Mouse (Mus musculus) embryonic facial prominence, embryonic 14.5 days (tissue): Measurements from ENCODE around the gene Nr1i3. TPM values are rescaled to one million over a fixed set of nuclear protein-coding genes. Genes with fewer than 3 reads are reported as not detected.
A peak's percentile ranks its signal among the peaks of the same experiment; 100 is the strongest.

Experiments
- ATAC-seq: fragments of 200-750 bp; cut with Nextera tagmentation; 2 replicates; pipeline ENCODE4 v1.8.0; 2017; ENCODE audit warnings: low read depth, moderate number of reproducible peaks, moderate TSS enrichment
- DNase-seq: peaks from one replicate; pipeline ENCODE4 v3.0.0-alpha.2; 2015; ENCODE audit warnings: low spot score
- H3K27ac ChIP-seq: fragments of 300-500 bp; sonication (generic); replicated peaks from 2 replicates; pipeline ENCODE4 v1.5.1; 2014; ENCODE audit warnings: low read depth, mild to moderate bottlenecking, low read length, moderate library complexity
- H3K27me3 ChIP-seq: fragments of 300-500 bp; sonication (generic); replicated peaks from 2 replicates; pipeline ENCODE4 v1.6.1; 2014; ENCODE audit warnings: low read length; ENCODE audit not compliant: control insufficient read depth, insufficient read depth
- H3K36me3 ChIP-seq: fragments of 300-500 bp; sonication (generic); 2 replicates; pipeline ENCODE4 v1.6.1; 2014; ENCODE audit warnings: low read length, mixed read lengths; ENCODE audit not compliant: control insufficient read depth, insufficient read depth
- H3K4me1 ChIP-seq: fragments of 300-500 bp; sonication (generic); 2 replicates; pipeline ENCODE4 v1.6.1; 2014; ENCODE audit warnings: antibody characterized with exemption, low read length; ENCODE audit not compliant: control insufficient read depth, insufficient read depth
- H3K4me2 ChIP-seq: fragments of 300-500 bp; sonication (generic); 2 replicates; pipeline ENCODE4 v1.6.1; 2014; ENCODE audit warnings: low read depth, mild to moderate bottlenecking, low read length, moderate library complexity, mixed read lengths
- H3K4me3 ChIP-seq: fragments of 300-500 bp; sonication (generic); 2 replicates; pipeline ENCODE4 v1.5.1; 2014; ENCODE audit warnings: low read depth, mild to moderate bottlenecking, low read length
- H3K9ac ChIP-seq: fragments of 300-500 bp; sonication (generic); 2 replicates; pipeline ENCODE4 v1.6.1; 2014; ENCODE audit warnings: low read depth, mild to moderate bottlenecking, low read length, moderate library complexity, mixed read lengths
- H3K9me3 ChIP-seq: fragments of 300-500 bp; sonication (generic); 2 replicates; pipeline ENCODE4 v1.6.1; 2016; ENCODE audit warnings: low read length; ENCODE audit not compliant: control insufficient read depth
- WGBS: fragments of 180-500 bp; shearing (Covaris S2); extraction: QIAGEN DNeasy Blood & Tissue Kit; methylation state at CpG from one replicate; pipeline ENCODE4 v1.1.7; 2014; 5-methylcytosine and 5-hydroxymethylcytosine counted together
- polyA plus RNA-seq: library from polyadenylated mRNA; unstranded; fragments of >200 nt; fragmentation: Nextera tagmentation; extraction: Ambion mirVana; gene quantifications from 2 replicates; pipeline ENCODE4 v1.2.1, GENCODE M21; 2014

Gene Nr1i3
- polyA plus RNA-seq, 1 experiment from 2014 or later, result 0.15 TPM

DNA sequence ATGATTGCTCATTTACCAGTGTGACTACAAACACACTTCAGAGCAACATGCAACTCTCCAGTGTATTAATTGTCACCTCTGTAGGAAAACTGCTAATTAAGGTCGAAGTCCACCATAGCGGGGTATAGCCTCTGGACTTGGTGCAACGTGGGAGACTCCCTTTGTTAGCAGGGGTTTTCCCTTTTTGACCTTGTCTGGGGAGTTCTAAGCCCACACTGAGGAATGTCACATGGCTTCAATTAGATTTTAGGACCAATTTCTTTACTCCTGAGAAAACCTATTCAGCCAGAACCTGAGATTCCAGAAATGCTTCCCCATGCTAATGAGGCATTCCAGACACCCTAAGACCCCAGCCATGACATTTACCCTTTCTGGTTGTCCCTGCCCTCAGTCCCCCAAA lies 16.4 kb downstream of the Nr1i3 start:
- Histone ChIP-seq H3K36me3 (peaks cover 21% of the 10 kb centered on the region), H3K4me1 (no peaks in the 10 kb centered on the region), H3K9ac (no peak overlapping the region), H3K4me2 (no peak overlapping the region), H3K4me3 (no peak overlapping the region), H3K27ac (no peak overlapping the region), H3K9me3 (no peaks in the 10 kb centered on the region), H3K27me3 (no peaks in the 10 kb centered on the region)
- no peak for ATAC-seq
- 46% methylated on average over 3 of the region's 3 CpGs for WGBS
- no peak for DNase-seq

DNA sequence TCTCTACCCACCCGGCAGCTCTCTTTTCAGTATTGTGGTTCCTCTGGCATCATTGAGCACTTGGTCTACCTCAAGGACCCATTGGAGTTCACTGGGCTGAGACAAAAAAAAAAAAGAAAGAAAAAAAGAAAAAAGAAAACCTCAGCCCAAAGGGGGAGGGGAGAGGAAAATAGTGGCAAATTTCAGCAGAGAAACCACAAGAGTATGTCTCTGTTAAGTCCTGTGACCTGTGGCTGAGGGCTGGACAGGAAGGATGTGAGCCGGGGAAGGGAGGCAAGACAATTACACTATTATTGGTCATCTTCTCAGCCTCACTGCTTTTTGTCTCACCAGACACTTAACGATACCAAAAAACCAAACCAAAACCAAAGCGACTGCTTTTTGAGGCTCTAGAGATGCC lies 18.1 kb downstream of the Nr1i3 start:
- Histone ChIP-seq H3K4me1 (no peaks in the 10 kb centered on the region), H3K4me2 (no peak overlapping the region), H3K27ac (no peak overlapping the region), H3K36me3 (peaks cover 38% of the 10 kb centered on the region), H3K4me3 (no peak overlapping the region), H3K27me3 (no peaks in the 10 kb centered on the region), H3K9me3 (no peaks in the 10 kb centered on the region), H3K9ac (no peak overlapping the region)
- DNase-seq, result no peak
- WGBS, result 57% methylated on average over 4 of the region's 4 CpGs
- no peak for ATAC-seq

DNA sequence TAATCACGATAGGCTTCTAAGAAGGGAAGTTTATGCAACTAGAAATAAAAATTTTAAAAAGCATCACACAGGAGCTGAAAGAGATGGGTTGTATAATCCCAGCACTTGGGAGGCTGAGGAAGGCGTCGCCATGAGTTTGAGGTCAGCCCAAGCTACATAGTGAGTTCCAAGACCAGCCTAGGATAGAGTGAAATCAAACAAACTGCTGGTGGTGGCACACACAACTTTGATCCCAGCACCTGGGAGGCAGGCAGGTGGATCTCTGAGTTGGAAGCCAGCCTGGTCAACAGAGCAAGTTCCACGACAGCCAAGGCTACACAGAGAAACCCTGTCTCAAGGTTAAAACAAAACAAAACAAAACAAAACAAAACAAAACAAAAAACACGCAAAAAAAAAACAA lies 18.6 kb downstream of the Nr1i3 start:
- no peak for ATAC-seq
- DNase-seq, result no peak
- no peaks in the 10 kb centered on the region for H3K9me3 ChIP-seq
- H3K9ac ChIP-seq, result no peak overlapping the region
- WGBS, result 78% methylated on average over 5 of the region's 5 CpGs
- no peak overlapping the region for H3K27ac ChIP-seq
- no peaks in the 10 kb centered on the region for H3K4me1 ChIP-seq
- no peaks in the 10 kb centered on the region for H3K27me3 ChIP-seq
- H3K4me2 ChIP-seq, result no peak overlapping the region
- peaks cover 42% of the 10 kb centered on the region for H3K36me3 ChIP-seq
- no peak overlapping the region for H3K4me3 ChIP-seq

DNA sequence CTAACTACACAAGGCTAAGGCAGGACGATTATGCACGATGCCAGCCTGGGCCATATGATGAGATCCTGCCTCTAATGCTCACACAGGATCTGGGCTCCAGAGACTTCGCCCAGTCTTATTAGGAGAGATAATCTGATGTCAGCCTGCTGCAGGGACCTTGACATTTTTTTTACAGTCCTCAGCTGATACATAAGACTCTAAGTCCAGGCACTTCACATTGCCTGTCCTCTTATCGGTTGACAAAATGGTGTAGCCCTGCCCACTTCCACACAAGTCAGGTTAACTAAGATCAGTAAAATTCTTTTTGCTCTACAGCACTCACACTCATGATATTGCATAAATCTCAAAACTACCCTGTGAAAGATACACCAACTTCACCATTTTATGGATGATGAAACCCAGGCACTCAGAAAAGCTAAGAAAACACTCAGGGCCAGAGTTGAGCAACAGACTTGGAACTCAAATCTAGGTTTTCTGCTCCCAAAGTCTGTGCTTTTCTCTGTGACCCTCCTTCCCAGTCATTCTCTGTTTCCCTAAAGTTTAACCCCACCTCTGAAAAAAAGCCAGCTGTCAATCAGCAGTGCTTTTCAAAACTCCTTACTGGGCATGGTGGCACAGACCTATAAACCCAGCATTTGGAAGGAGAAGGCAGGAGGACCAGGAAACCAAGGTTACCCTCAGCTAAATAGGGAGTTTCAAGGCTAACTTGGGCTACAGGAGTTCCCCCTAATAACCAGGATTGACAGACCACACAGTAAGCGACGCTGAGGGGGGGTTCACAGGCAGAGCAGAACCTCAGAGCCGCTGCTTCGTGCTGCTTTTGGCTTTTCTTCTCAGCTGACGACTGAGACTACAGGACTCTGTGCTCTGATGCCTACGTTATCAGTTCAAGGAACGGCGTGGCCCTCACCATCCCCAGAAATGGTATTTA lies 19.3 kb downstream of the Nr1i3 start:
- no peaks in the 10 kb centered on the region for H3K9me3 ChIP-seq
- no peaks in the 10 kb centered on the region for H3K4me1 ChIP-seq
- H3K9ac ChIP-seq, result no peak overlapping the region
- peaks cover 49% of the 10 kb centered on the region for H3K36me3 ChIP-seq
- no peak for ATAC-seq
- H3K4me3 ChIP-seq, result no peak overlapping the region
- 86% methylated on average over 12 of the region's 12 CpGs for WGBS
- no peak overlapping the region for H3K27ac ChIP-seq
- no peak overlapping the region for H3K4me2 ChIP-seq
- DNase-seq, result no peak
- H3K27me3 ChIP-seq, result no peaks in the 10 kb centered on the region

DNA sequence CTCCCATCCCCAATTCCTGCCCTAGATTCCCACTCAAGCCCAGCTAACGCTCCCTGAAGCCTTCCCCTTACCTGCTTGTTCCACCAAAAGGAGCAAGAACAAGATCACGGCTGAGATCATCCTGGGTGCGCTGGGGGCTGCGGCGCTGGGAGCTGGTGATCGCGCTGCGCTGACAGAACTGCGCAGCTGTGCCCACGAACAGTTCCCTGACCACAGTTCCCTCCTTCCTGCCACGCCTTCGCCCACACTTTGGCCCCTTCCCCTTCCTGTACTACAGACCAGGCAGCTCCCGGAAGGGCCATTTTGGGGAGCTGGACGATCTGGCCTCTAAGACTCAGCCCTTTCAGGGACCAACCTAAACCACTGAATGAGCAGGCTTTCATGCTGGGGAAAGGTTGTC lies 20.4 kb downstream of the Nr1i3 start, which contains the start of gene Fcer1g:
Gene Fcer1g, minus strand, starts transcription at position 240 of the 400 bp plus-strand sequence.
- 91% methylated on average over 14 of the region's 14 CpGs for WGBS
- ATAC-seq (no peak), DNase-seq (no peak)
- Histone ChIP-seq H3K9me3 (no peaks in the 10 kb centered on the region), H3K27ac (no peak within 1 kb of the TSS), H3K4me3 (no peak within 1 kb of the TSS), H3K9ac (no peak within 1 kb of the TSS), H3K36me3 (peaks cover 60% of the 10 kb centered on the region), H3K4me2 (no peak within 1 kb of the TSS), H3K27me3 (no peaks in the 10 kb centered on the region), H3K4me1 (no peaks in the 10 kb centered on the region)

DNA sequence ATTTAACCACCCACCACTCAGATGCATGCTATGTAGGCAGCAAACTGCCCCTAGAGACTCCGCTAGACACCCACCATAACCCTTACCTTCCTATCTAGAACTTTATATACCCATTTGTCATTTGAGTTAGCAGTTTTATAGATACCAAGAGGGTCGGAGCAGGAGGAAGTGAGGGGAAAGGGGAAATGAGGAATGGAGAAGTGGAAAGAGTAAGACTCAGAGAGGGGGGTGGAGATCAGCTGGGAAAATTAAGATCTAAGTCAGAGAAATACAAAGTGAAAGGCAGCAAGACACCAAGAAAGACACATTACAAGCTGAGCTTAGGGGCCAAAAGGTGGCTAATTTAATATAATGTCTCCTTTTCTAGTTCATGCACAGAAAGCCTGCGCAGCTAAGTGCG lies 20.8 kb downstream of the Nr1i3 start:
- no peak overlapping the region for H3K4me3 ChIP-seq
- no peaks in the 10 kb centered on the region for H3K4me1 ChIP-seq
- DNase-seq, result no peak
- H3K9ac ChIP-seq, result no peak overlapping the region
- peaks cover 64% of the 10 kb centered on the region for H3K36me3 ChIP-seq
- H3K27me3 ChIP-seq, result no peaks in the 10 kb centered on the region
- no peak overlapping the region for H3K27ac ChIP-seq
- H3K9me3 ChIP-seq, result no peaks in the 10 kb centered on the region
- WGBS, result 92% methylated on average over 4 of the region's 4 CpGs
- no peak overlapping the region for H3K4me2 ChIP-seq
- ATAC-seq, result no peak

DNA sequence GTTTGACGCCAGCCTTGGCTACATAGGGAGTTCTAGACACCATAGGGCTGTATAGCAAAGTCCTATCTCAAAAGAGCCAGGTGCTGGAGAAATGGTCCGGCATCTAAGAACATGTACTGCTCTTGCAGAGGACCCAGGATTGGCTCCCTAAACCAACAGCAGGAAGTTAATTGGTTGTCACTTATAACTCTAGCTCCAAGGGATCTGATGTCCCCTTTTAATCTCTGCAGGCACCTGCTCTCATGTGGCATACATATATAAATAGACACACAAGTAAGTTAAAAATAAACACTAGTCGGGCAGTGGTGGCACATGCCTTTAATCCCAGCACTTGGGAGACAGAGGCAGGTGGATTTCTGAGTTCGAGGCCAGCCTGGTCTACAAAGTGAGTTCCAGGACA lies 22.0 kb downstream of the Nr1i3 start:
- no peaks in the 10 kb centered on the region for H3K27me3 ChIP-seq
- WGBS, result 81% methylated on average over 4 of the region's 4 CpGs
- H3K36me3 ChIP-seq, result peaks cover 77% of the 10 kb centered on the region
- no peak overlapping the region for H3K4me2 ChIP-seq
- no peak for DNase-seq
- no peak overlapping the region for H3K27ac ChIP-seq
- H3K9me3 ChIP-seq, result no peaks in the 10 kb centered on the region
- H3K9ac ChIP-seq, result no peak overlapping the region
- ATAC-seq, result no peak
- no peaks in the 10 kb centered on the region for H3K4me1 ChIP-seq
- H3K4me3 ChIP-seq, result no peak overlapping the region

DNA sequence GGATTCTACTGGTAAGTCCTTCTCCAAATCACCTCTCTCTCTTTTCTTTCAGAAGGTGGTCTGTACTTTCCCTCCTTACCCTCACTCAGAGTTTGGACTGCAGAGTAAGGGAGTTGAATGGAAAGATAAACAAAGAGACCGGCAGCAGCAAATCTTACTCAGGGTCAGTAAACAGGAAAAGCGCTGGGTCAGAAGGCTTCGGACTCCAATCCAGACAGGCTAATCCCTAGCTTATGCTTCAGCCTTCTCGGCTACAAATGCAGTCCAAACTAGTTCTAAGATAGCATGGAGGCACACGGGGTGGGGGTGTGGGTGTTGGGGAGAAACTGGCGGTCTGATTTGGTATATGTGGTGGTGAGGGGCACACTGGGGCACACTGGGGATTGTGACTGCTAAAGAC lies 23.7 kb downstream of the Nr1i3 start:
- Histone ChIP-seq H3K9ac (no peak overlapping the region), H3K36me3 (peaks cover 93% of the 10 kb centered on the region)
- 88% methylated on average over 6 of the region's 6 CpGs for WGBS

DNA sequence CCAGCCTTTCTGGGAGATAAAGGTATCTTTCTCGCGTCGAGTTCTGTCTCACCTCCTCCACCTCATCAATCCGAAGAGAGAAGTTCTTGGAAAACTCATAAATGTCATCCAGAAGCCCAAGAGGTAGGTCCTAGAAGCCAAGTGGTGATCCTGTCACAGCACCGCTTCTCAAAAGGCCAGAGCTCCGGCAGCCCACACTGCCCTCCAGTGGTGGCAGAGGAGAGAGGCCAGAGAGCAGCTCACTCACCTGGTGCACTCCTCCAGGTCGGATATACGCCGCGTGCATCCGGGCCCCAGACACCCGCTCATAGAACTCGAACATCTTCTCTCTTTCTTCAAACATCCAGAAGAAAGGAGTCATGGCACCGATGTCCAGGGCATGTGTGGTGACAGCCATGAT lies 24.7 kb downstream of the Nr1i3 start:
- peaks cover 100% of the 10 kb centered on the region for H3K36me3 ChIP-seq

More for the DNA sequence above, 23.7 kb downstream of the Nr1i3 start:
- ATAC-seq (no peak), DNase-seq (no peak)
- no peaks in the 10 kb centered on the region for H3K4me1 ChIP-seq
- H3K27me3 ChIP-seq, result no peaks in the 10 kb centered on the region
- no peaks in the 10 kb centered on the region for H3K9me3 ChIP-seq
- H3K4me3 ChIP-seq, result no peak overlapping the region
- no peak overlapping the region for H3K27ac ChIP-seq
- no peak overlapping the region for H3K4me2 ChIP-seq

More for the DNA sequence above, 24.7 kb downstream of the Nr1i3 start:
- no peaks in the 10 kb centered on the region for H3K9me3 ChIP-seq
- DNase-seq, result no peak
- H3K4me2 ChIP-seq, result no peak overlapping the region
- H3K27ac ChIP-seq, result no peak overlapping the region
- no peaks in the 10 kb centered on the region for H3K4me1 ChIP-seq
- no peaks in the 10 kb centered on the region for H3K27me3 ChIP-seq
- H3K4me3 ChIP-seq, result no peak overlapping the region
- no peak overlapping the region for H3K9ac ChIP-seq
- peak; percentile 60 for ATAC-seq
- 79% methylated on average over 14 of the region's 14 CpGs for WGBS
